Mouse (Mus musculus) ES-Bruce4 (cell line): ENCODE data around the gene Traf3ip1. TPM values are rescaled to one million over a fixed set of nuclear protein-coding genes. Genes with fewer than 3 reads are reported as not detected.
A peak's percentile ranks its signal among the peaks of the same experiment; 100 is the strongest.

Experiments
- H3K27ac ChIP-seq: 2 replicates; pipeline ENCODE4 v1.5.1; 2012; ENCODE audit warnings: low read length, inconsistent platforms; ENCODE audit not compliant: insufficient read depth
- H3K27me3 ChIP-seq: 2 replicates; pipeline ENCODE4 v1.6.1; 2012; ENCODE audit warnings: mild to moderate bottlenecking, low read length, inconsistent platforms; ENCODE audit not compliant: control insufficient read depth, poor library complexity, insufficient read depth, severe bottlenecking
- H3K36me3 ChIP-seq: 2 replicates; pipeline ENCODE4 v1.6.1; 2012; ENCODE audit warnings: inconsistent platforms, mild to moderate bottlenecking, low read length, moderate library complexity; ENCODE audit not compliant: control insufficient read depth, poor library complexity, insufficient read depth, severe bottlenecking
- H3K4me1 ChIP-seq: one replicate; pipeline ENCODE4 v1.8.1; 2011; ENCODE audit warnings: low read length; ENCODE audit not compliant: control insufficient read depth, insufficient read depth
- H3K4me3 ChIP-seq: 2 replicates; pipeline ENCODE4 v1.5.1; 2011; ENCODE audit warnings: low read depth, mild to moderate bottlenecking, low read length
- H3K9ac ChIP-seq: 2 replicates; pipeline ENCODE4 v1.6.1; 2012; ENCODE audit warnings: low read depth, mild to moderate bottlenecking, inconsistent platforms; ENCODE audit not compliant: poor library complexity, severe bottlenecking
- H3K9me3 ChIP-seq: replicated peaks from 2 replicates; pipeline ENCODE4 v1.6.1; 2012; ENCODE audit warnings: mild to moderate bottlenecking, low read length, inconsistent platforms; ENCODE audit not compliant: control insufficient read depth, poor library complexity, insufficient read depth, severe bottlenecking
- CTCF ChIP-seq: IDR thresholded peaks from one replicate; pipeline ENCODE4 v1.8.1; 2011; ENCODE audit warnings: low read depth, low read length
- EP300 ChIP-seq: IDR thresholded peaks from 2 replicates; pipeline ENCODE4 v1.6.1; 2011; ENCODE audit warnings: low read depth, low read length; ENCODE audit not compliant: insufficient read depth
- POLR2A ChIP-seq: IDR thresholded peaks from one replicate; pipeline ENCODE4 v1.8.1; 2011; ENCODE audit warnings: low read length; ENCODE audit not compliant: insufficient read depth
- polyA plus RNA-seq: library from polyadenylated mRNA; stranded (reverse); fragments of >200 nt; gene quantifications from 2 replicates; pipeline ENCODE4 v1.2.4, GENCODE M21; 2011; ENCODE audit warnings: low read depth; ENCODE audit not compliant: missing spikeins, insufficient read depth, insufficient read length

The Traf3ip1 gene
- polyA plus RNA-seq, 1 experiment = 12.1 TPM

GRCm38 (mm10) chr1:91567269-91567668 lies 72.8 kb downstream of the Traf3ip1 start:
- H3K27me3 ChIP-seq = no peaks in the 10 kb centered on the region
- TF ChIP-seq EP300 = no peak
- no peak for TF ChIP-seq POLR2A
- no peak for TF ChIP-seq CTCF
- no peaks in the 10 kb centered on the region for H3K36me3 ChIP-seq
- H3K4me1 ChIP-seq = no peaks in the 10 kb centered on the region
- no peaks in the 10 kb centered on the region for H3K9me3 ChIP-seq
- H3K9ac ChIP-seq = no peak overlapping the region
- no peak overlapping the region for H3K27ac ChIP-seq
- H3K4me3 ChIP-seq = no peak overlapping the region

- H3K4me1 ChIP-seq = no peaks in the 10 kb centered on the region
- TF ChIP-seq POLR2A = no peak
- TF ChIP-seq CTCF = no peak
- no peak for TF ChIP-seq EP300
- no peak overlapping the region for H3K4me3 ChIP-seq
- H3K9me3 ChIP-seq = no peaks in the 10 kb centered on the region
- no peak overlapping the region for H3K27ac ChIP-seq
- H3K9ac ChIP-seq = no peak overlapping the region
- no peaks in the 10 kb centered on the region for H3K36me3 ChIP-seq
- H3K27me3 ChIP-seq = no peaks in the 10 kb centered on the region
Measured at GRCm38 (mm10) chr1:91572458-91572857, 78.0 kb downstream of the Traf3ip1 start.

DNA sequence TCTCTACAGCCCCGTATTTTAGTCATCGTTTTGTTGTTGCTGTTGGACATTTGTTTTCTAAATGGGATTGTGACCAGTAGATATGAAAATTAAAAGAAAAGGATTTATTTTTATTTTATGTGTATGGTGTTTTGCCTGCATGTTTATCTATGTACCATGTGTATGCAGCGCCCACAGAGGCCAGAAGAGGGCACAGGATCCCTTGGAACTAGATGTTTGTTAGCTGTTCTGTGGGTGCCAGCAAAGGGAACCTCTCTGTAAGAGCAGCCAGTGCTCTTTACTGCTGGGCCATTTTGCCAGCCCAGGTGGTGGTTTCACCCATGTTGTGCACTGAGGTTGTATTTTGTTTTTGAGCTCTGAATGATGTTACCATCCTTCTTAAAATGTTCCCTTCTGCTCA lies 79.8 kb downstream of the Traf3ip1 start:
- peak; percentile 22 for TF ChIP-seq CTCF
- TF ChIP-seq EP300 = no peak
- H3K9me3 ChIP-seq = no peaks in the 10 kb centered on the region
- no peak overlapping the region for H3K4me3 ChIP-seq
- no peaks in the 10 kb centered on the region for H3K27me3 ChIP-seq
- no peaks in the 10 kb centered on the region for H3K4me1 ChIP-seq
- no peak overlapping the region for H3K9ac ChIP-seq
- H3K36me3 ChIP-seq = no peaks in the 10 kb centered on the region
- no peak overlapping the region for H3K27ac ChIP-seq

- Histone ChIP-seq H3K36me3 (no peaks in the 10 kb centered on the region), H3K4me1 (no peaks in the 10 kb centered on the region), H3K9ac (no peak overlapping the region), H3K27me3 (no peaks in the 10 kb centered on the region), H3K4me3 (no peak overlapping the region), H3K27ac (no peak overlapping the region), H3K9me3 (no peaks in the 10 kb centered on the region)
- TF ChIP-seq CTCF (no peak), EP300 (no peak), POLR2A (no peak)
Measured at GRCm38 (mm10) chr1:91577883-91578517, 83.6 kb downstream of the Traf3ip1 start.

Other genes starting within 250 kb of the Traf3ip1 start
- gene Ube2f, start 244.3 kb upstream of the Traf3ip1 start, polyA plus RNA-seq = 61.7 and 70.9 TPM in 2 replicates
- gene Scly, start 196.3 kb upstream of the Traf3ip1 start, polyA plus RNA-seq = 18.5 and 19.2 TPM in 2 replicates
- gene Espnl, start 172.6 kb upstream of the Traf3ip1 start, polyA plus RNA-seq = 0.10 and 0.17 TPM in 2 replicates
- 0.25 and 0.35 TPM in 2 replicates for gene Klhl30, start 143.6 kb upstream of the Traf3ip1 start, polyA plus RNA-seq
- 7.0 and 13.3 TPM in 2 replicates for gene Erfe, start 128.2 kb upstream of the Traf3ip1 start, polyA plus RNA-seq
- 66.3 and 72.1 TPM in 2 replicates for gene Ilkap, start 95.8 kb upstream of the Traf3ip1 start, polyA plus RNA-seq
- gene Hes6, start 80.6 kb upstream of the Traf3ip1 start, polyA plus RNA-seq = 13.0 and 15.6 TPM in 2 replicates
- 0.21 and 0.30 TPM in 2 replicates for gene Per2, start 35.3 kb upstream of the Traf3ip1 start, polyA plus RNA-seq
- 9.5 and 10.6 TPM in 2 replicates for gene Asb1, start 45.9 kb downstream of the Traf3ip1 start, polyA plus RNA-seq